Mouse (Mus musculus): ENCODE results near the gene Irs1. TPM values are rescaled to one million over a fixed set of nuclear protein-coding genes. Genes with fewer than 3 reads are reported as not detected.
A peak's percentile ranks its signal among the peaks of the same experiment; 100 is the strongest.

The Irs1 gene
- polyA plus RNA-seq, 1 experiment: 3.9 TPM

- Histone ChIP-seq H3K79me2 (ENCODE audit: control insufficient read depth, insufficient read depth) (peaks cover 60% of the 10 kb centered on the region), H3K4me2 (ENCODE audit: low read depth) (peak overlapping the region; percentile 98), H3K36me3 (ENCODE audit: control insufficient read depth, insufficient read depth) (no peaks in the 10 kb centered on the region), H3K4me3 (peak overlapping the region; percentile 96), H3ac (ENCODE audit: control insufficient read depth, insufficient read length) (peak overlapping the region; percentile 27), H3K27me3 (ENCODE audit: control insufficient read depth, insufficient read depth, insufficient read length) (no peaks in the 10 kb centered on the region)
- TF ChIP-seq E2F4 (IDR thresholded peaks at IDR 0.05; ENCODE audit: insufficient read depth) (no peak), POLR2A (IDR thresholded peaks at IDR 0.05; ENCODE audit: insufficient read length, low read depth) (peak; percentile 57), POLR2AphosphoS2 (IDR thresholded peaks at IDR 0.05; ENCODE audit: insufficient read length, low read depth) (peak; percentile 21)
These were observed 1.9 kb downstream of the Irs1 start for GRCm38 (mm10) chr1:82289116-82289989.

GRCm38 (mm10) chr1:82288421-82288990 is 2.7 kb downstream of the Irs1 start:
- no peaks in the 10 kb centered on the region for H3K27me3 ChIP-seq (ENCODE audit: control insufficient read depth, insufficient read depth, insufficient read length)
- TF ChIP-seq TCF12 (IDR thresholded peaks at IDR 0.05; ENCODE audit: insufficient read depth, poor library complexity, severe bottlenecking) (no peak), POLR2A (IDR thresholded peaks at IDR 0.05; ENCODE audit: insufficient read length, low read depth) (no peak), MAX (IDR thresholded peaks at IDR 0.05; ENCODE audit: low read depth) (no peak), USF1 (IDR thresholded peaks at IDR 0.05; ENCODE audit: low read depth) (no peak), SRF (IDR thresholded peaks at IDR 0.05; ENCODE audit: control insufficient read depth, insufficient read length, low read depth) (no peak), POLR2AphosphoS2 (IDR thresholded peaks at IDR 0.05; ENCODE audit: insufficient read length, low read depth) (no peak), TCF3 (IDR thresholded peaks at IDR 0.05; ENCODE audit: insufficient read length, low read depth) (no peak), MYOG (IDR thresholded peaks at IDR 0.05; ENCODE audit: control insufficient read depth in 1 of 3, insufficient read depth in 1 of 3, insufficient read length in 2 of 3, low read depth in 2 of 3) (no peak), E2F4 (IDR thresholded peaks at IDR 0.05; ENCODE audit: insufficient read depth) (no peak), REST (IDR thresholded peaks at IDR 0.05; ENCODE audit: insufficient read depth, insufficient read length) (no peak), MYOD1 (IDR thresholded peaks at IDR 0.05; ENCODE audit: control insufficient read depth in 1 of 3, insufficient read length in 2 of 3, low read depth in 2 of 3) (no peak), CEBPB (IDR thresholded peaks at IDR 0.05; ENCODE audit: insufficient read depth, poor library complexity, severe bottlenecking) (no peak)
- peaks cover 69% of the 10 kb centered on the region for H3K79me2 ChIP-seq (ENCODE audit: control insufficient read depth, insufficient read depth)
- no peaks in the 10 kb centered on the region for H3K36me3 ChIP-seq (ENCODE audit: control insufficient read depth, insufficient read depth)
- peak overlapping the region; percentile 27 for H3ac ChIP-seq (ENCODE audit: control insufficient read depth, insufficient read length)
- H3K4me3 ChIP-seq: peak overlapping the region; percentile 96
- peak overlapping the region; percentile 98 for H3K4me2 ChIP-seq (ENCODE audit: low read depth)

- no peak for TF ChIP-seq TCF3 (IDR thresholded peaks at IDR 0.05; ENCODE audit: insufficient read length, low read depth)
- TF ChIP-seq POLR2AphosphoS2 (IDR thresholded peaks at IDR 0.05; ENCODE audit: insufficient read length, low read depth): no peak
- TF ChIP-seq MAX (IDR thresholded peaks at IDR 0.05; ENCODE audit: low read depth): no peak
- TF ChIP-seq USF1 (IDR thresholded peaks at IDR 0.05; ENCODE audit: low read depth): no peak
- TF ChIP-seq MYOD1 (IDR thresholded peaks at IDR 0.05; ENCODE audit: control insufficient read depth in 1 of 3, insufficient read length in 2 of 3, low read depth in 2 of 3): no peak
- TF ChIP-seq REST (IDR thresholded peaks at IDR 0.05; ENCODE audit: insufficient read depth, insufficient read length): no peak
- no peak for TF ChIP-seq E2F4 (IDR thresholded peaks at IDR 0.05; ENCODE audit: insufficient read depth)
- no peak for TF ChIP-seq CEBPB (IDR thresholded peaks at IDR 0.05; ENCODE audit: insufficient read depth, poor library complexity, severe bottlenecking)
- no peak for TF ChIP-seq POLR2A (IDR thresholded peaks at IDR 0.05; ENCODE audit: insufficient read length, low read depth)
- TF ChIP-seq TCF12 (IDR thresholded peaks at IDR 0.05; ENCODE audit: insufficient read depth, poor library complexity, severe bottlenecking): no peak
- TF ChIP-seq MYOG (IDR thresholded peaks at IDR 0.05; ENCODE audit: control insufficient read depth in 1 of 3, insufficient read depth in 1 of 3, insufficient read length in 2 of 3, low read depth in 2 of 3): no peak
- no peak for TF ChIP-seq SRF (IDR thresholded peaks at IDR 0.05; ENCODE audit: control insufficient read depth, insufficient read length, low read depth)
- Histone ChIP-seq H3K27me3 (ENCODE audit: control insufficient read depth, insufficient read depth, insufficient read length) (no peaks in the 10 kb centered on the region), H3K4me2 (ENCODE audit: low read depth) (peak overlapping the region; percentile 98), H3K4me3 (peak overlapping the region; percentile 96), H3ac (ENCODE audit: control insufficient read depth, insufficient read length) (peak overlapping the region; percentile 27), H3K36me3 (ENCODE audit: control insufficient read depth, insufficient read depth) (no peaks in the 10 kb centered on the region), H3K79me2 (ENCODE audit: control insufficient read depth, insufficient read depth) (peaks cover 75% of the 10 kb centered on the region)
These were observed 3.4 kb downstream of the Irs1 start for GRCm38 (mm10) chr1:82287776-82288325.

GRCm38 (mm10) chr1:82287052-82287775 is 4.0 kb downstream of the Irs1 start:
- TF ChIP-seq USF1 (IDR thresholded peaks at IDR 0.05; ENCODE audit: low read depth): no peak
- TF ChIP-seq POLR2A (IDR thresholded peaks at IDR 0.05; ENCODE audit: insufficient read length, low read depth): peak; percentile 42
- peak overlapping the region; percentile 96 for H3K4me3 ChIP-seq
- H3K27me3 ChIP-seq (ENCODE audit: control insufficient read depth, insufficient read depth, insufficient read length): no peaks in the 10 kb centered on the region
- H3K36me3 ChIP-seq (ENCODE audit: control insufficient read depth, insufficient read depth): no peaks in the 10 kb centered on the region
- peaks cover 81% of the 10 kb centered on the region for H3K79me2 ChIP-seq (ENCODE audit: control insufficient read depth, insufficient read depth)
- H3K4me2 ChIP-seq (ENCODE audit: low read depth): peak overlapping the region; percentile 98
- peak overlapping the region; percentile 27 for H3ac ChIP-seq (ENCODE audit: control insufficient read depth, insufficient read length)

All from myocyte (in vitro differentiated cells).